Mouse (Mus musculus): Measurements from ENCODE around the gene Hist1h2an. TPM values are rescaled to one million over a fixed set of nuclear protein-coding genes. Genes with fewer than 3 reads are reported as not detected.
"Not testable (repeated sequence)": the region's sequence is repeated elsewhere in the genome, so short reads cannot be mapped to it uniquely, and the experiment has no call there.

Hist1h2an gene
- polyA plus RNA-seq, 1 experiment from 2014 or later: 5.0 TPM

GRCm38 (mm10) chr13:21811539-21811938 is 24.5 kb upstream of the Hist1h2an start, which contains the start of gene Hist1h4m:
TSS of gene Hist1h4m (plus strand) at chr13:21811746.
- H3K36me3 ChIP-seq (ENCODE audit: control insufficient read depth, insufficient read depth, low read length); H3K9me3 ChIP-seq (ENCODE audit: control insufficient read depth, low read length); H3K27ac ChIP-seq (ENCODE audit: low read depth, low read length); H3K9ac ChIP-seq (ENCODE audit: low read length); H3K27me3 ChIP-seq (ENCODE audit: control insufficient read depth, insufficient read depth, low read length); DNase-seq (ENCODE audit: low spot score); H3K4me1 ChIP-seq (replicated peaks; ENCODE audit: control insufficient read depth, insufficient read depth, low read length); H3K4me3 ChIP-seq (ENCODE audit: low read depth, low read length): not testable (repeated sequence)
- 0 out of 2 replicates have a peak within 1 kb of the TSS, but pooled peaks have one; percentile 15 for H3K4me2 ChIP-seq (ENCODE audit: low read depth, low read length, severe bottlenecking)
- no CpG with 5 or more reads among the region's 24 CpGs for WGBS
- ATAC-seq (replicated peaks; ENCODE audit: low FRiP score): peak; percentile 62

- not testable (repeated sequence) for H3K27ac ChIP-seq (ENCODE audit: low read depth, low read length); DNase-seq (ENCODE audit: low spot score); H3K36me3 ChIP-seq (ENCODE audit: control insufficient read depth, insufficient read depth, low read length); H3K4me1 ChIP-seq (replicated peaks; ENCODE audit: control insufficient read depth, insufficient read depth, low read length); H3K4me2 ChIP-seq (ENCODE audit: low read depth, low read length, severe bottlenecking); H3K4me3 ChIP-seq (ENCODE audit: low read depth, low read length); H3K27me3 ChIP-seq (ENCODE audit: control insufficient read depth, insufficient read depth, low read length); H3K9me3 ChIP-seq (ENCODE audit: control insufficient read depth, low read length); H3K9ac ChIP-seq (ENCODE audit: low read length)
- WGBS: no CpG with 5 or more reads among the region's 8 CpGs
- ATAC-seq (replicated peaks; ENCODE audit: low FRiP score): peak; percentile 49
Measured at GRCm38 (mm10) chr13:21811074-21811473, 24.1 kb upstream of the Hist1h2an start.

GRCm38 (mm10) chr13:21810073-21810472 is 23.1 kb upstream of the Hist1h2an start, which contains the start of the genes Hist1h2bq and Hist1h2ao:
TSS of gene Hist1h2bq (minus strand) at chr13:21810197.
TSS of gene Hist1h2ao (plus strand) at chr13:21810465.
- DNase-seq (ENCODE audit: low spot score); H3K36me3 ChIP-seq (ENCODE audit: control insufficient read depth, insufficient read depth, low read length); H3K4me3 ChIP-seq (ENCODE audit: low read depth, low read length); H3K9ac ChIP-seq (ENCODE audit: low read length); H3K4me2 ChIP-seq (ENCODE audit: low read depth, low read length, severe bottlenecking); H3K4me1 ChIP-seq (replicated peaks; ENCODE audit: control insufficient read depth, insufficient read depth, low read length); H3K27ac ChIP-seq (ENCODE audit: low read depth, low read length); H3K9me3 ChIP-seq (ENCODE audit: control insufficient read depth, low read length); H3K27me3 ChIP-seq (ENCODE audit: control insufficient read depth, insufficient read depth, low read length): not testable (repeated sequence)
- no CpG with 5 or more reads among the region's 23 CpGs for WGBS
- peak; percentile 97 for ATAC-seq (replicated peaks; ENCODE audit: low FRiP score)

GRCm38 (mm10) chr13:21803058-21803457 is 16.0 kb upstream of the Hist1h2an start:
- not testable (repeated sequence) for H3K36me3 ChIP-seq (ENCODE audit: control insufficient read depth, insufficient read depth, low read length); H3K9me3 ChIP-seq (ENCODE audit: control insufficient read depth, low read length); H3K4me1 ChIP-seq (replicated peaks; ENCODE audit: control insufficient read depth, insufficient read depth, low read length); H3K9ac ChIP-seq (ENCODE audit: low read length); H3K4me2 ChIP-seq (ENCODE audit: low read depth, low read length, severe bottlenecking); H3K27ac ChIP-seq (ENCODE audit: low read depth, low read length); H3K27me3 ChIP-seq (ENCODE audit: control insufficient read depth, insufficient read depth, low read length); H3K4me3 ChIP-seq (ENCODE audit: low read depth, low read length); DNase-seq (ENCODE audit: low spot score)
- WGBS: no CpG with 5 or more reads among the region's 4 CpGs
- peak; percentile 72 for ATAC-seq (replicated peaks; ENCODE audit: low FRiP score)

GRCm38 (mm10) chr13:21797163-21797562 is 10.1 kb upstream of the Hist1h2an start:
- not testable (repeated sequence) for H3K4me3 ChIP-seq (ENCODE audit: low read depth, low read length); H3K4me1 ChIP-seq (replicated peaks; ENCODE audit: control insufficient read depth, insufficient read depth, low read length); ATAC-seq (replicated peaks; ENCODE audit: low FRiP score); H3K9me3 ChIP-seq (ENCODE audit: control insufficient read depth, low read length); DNase-seq (ENCODE audit: low spot score); H3K27ac ChIP-seq (ENCODE audit: low read depth, low read length); H3K27me3 ChIP-seq (ENCODE audit: control insufficient read depth, insufficient read depth, low read length); H3K36me3 ChIP-seq (ENCODE audit: control insufficient read depth, insufficient read depth, low read length); H3K9ac ChIP-seq (ENCODE audit: low read length); H3K4me2 ChIP-seq (ENCODE audit: low read depth, low read length, severe bottlenecking)

- Histone ChIP-seq H3K9me3 (ENCODE audit: control insufficient read depth, low read length) (no peaks in the 10 kb centered on the region), H3K27me3 (ENCODE audit: control insufficient read depth, insufficient read depth, low read length) (no peaks in the 10 kb centered on the region), H3K4me3 (ENCODE audit: low read depth, low read length) (no peak overlapping the region), H3K9ac (ENCODE audit: low read length) (no peak overlapping the region), H3K36me3 (ENCODE audit: control insufficient read depth, insufficient read depth, low read length) (no peaks in the 10 kb centered on the region), H3K4me2 (ENCODE audit: low read depth, low read length, severe bottlenecking) (no peak overlapping the region), H3K27ac (ENCODE audit: low read depth, low read length) (no peak overlapping the region), H3K4me1 (replicated peaks; ENCODE audit: control insufficient read depth, insufficient read depth, low read length) (0 out of 2 replicates have a peak, but pooled peaks cover 2% of the 10 kb centered on the region)
- 91% methylated on average over 7 of the region's 7 CpGs for WGBS
- DNase-seq (ENCODE audit: low spot score) (peak; percentile 30), ATAC-seq (replicated peaks; ENCODE audit: low FRiP score) (no peak)
Measured at GRCm38 (mm10) chr13:21795584-21795983, 8.6 kb upstream of the Hist1h2an start.

- 6% methylated on average over 17 of the region's 18 CpGs for WGBS
- H3K4me2 ChIP-seq (ENCODE audit: low read depth, low read length, severe bottlenecking): peak overlapping the region; percentile 38; the same call in 1 of the 2 replicates
- no peak overlapping the region for H3K27ac ChIP-seq (ENCODE audit: low read depth, low read length)
- H3K4me1 ChIP-seq (replicated peaks; ENCODE audit: control insufficient read depth, insufficient read depth, low read length): peaks cover 10% of the 10 kb centered on the region; the same call in 1 of the 2 replicates
- H3K9me3 ChIP-seq (ENCODE audit: control insufficient read depth, low read length): no peaks in the 10 kb centered on the region
- no peak overlapping the region; the same call in 1 of the 2 replicates for H3K4me3 ChIP-seq (ENCODE audit: low read depth, low read length)
- no peaks in the 10 kb centered on the region for H3K27me3 ChIP-seq (ENCODE audit: control insufficient read depth, insufficient read depth, low read length)
- no peaks in the 10 kb centered on the region for H3K36me3 ChIP-seq (ENCODE audit: control insufficient read depth, insufficient read depth, low read length)
- ATAC-seq (replicated peaks; ENCODE audit: low FRiP score) (no peak), DNase-seq (ENCODE audit: low spot score) (peak; percentile 61)
- peak overlapping the region; percentile 47 for H3K9ac ChIP-seq (ENCODE audit: low read length)
Measured at GRCm38 (mm10) chr13:21790601-21791283, 3.7 kb upstream of the Hist1h2an start.

- Histone ChIP-seq H3K9ac (ENCODE audit: low read length) (no peak overlapping the region), H3K36me3 (ENCODE audit: control insufficient read depth, insufficient read depth, low read length) (no peaks in the 10 kb centered on the region), H3K4me2 (ENCODE audit: low read depth, low read length, severe bottlenecking) (no peak overlapping the region), H3K27ac (ENCODE audit: low read depth, low read length) (peak overlapping the region; percentile 2; the same call in 1 of the 2 replicates), H3K4me3 (ENCODE audit: low read depth, low read length) (no peak overlapping the region), H3K4me1 (replicated peaks; ENCODE audit: control insufficient read depth, insufficient read depth, low read length) (peaks cover 10% of the 10 kb centered on the region; the same call in 1 of the 2 replicates), H3K27me3 (ENCODE audit: control insufficient read depth, insufficient read depth, low read length) (no peaks in the 10 kb centered on the region), H3K9me3 (ENCODE audit: control insufficient read depth, low read length) (no peaks in the 10 kb centered on the region)
- ATAC-seq (replicated peaks; ENCODE audit: low FRiP score) (no peak), DNase-seq (ENCODE audit: low spot score) (peak; percentile 30)
- 70% methylated on average over 6 of the region's 6 CpGs for WGBS
Measured at GRCm38 (mm10) chr13:21789925-21790324, 2.9 kb upstream of the Hist1h2an start.

All from forebrain, embryonic 11.5 days (tissue).